Mouse (Mus musculus) midbrain, embryonic 16.5 days (tissue): ENCODE measurements around the gene Anks1b. TPM values are rescaled to one million over a fixed set of nuclear protein-coding genes. Genes with fewer than 3 reads are reported as not detected.

ENCODE experiments used
- ATAC-seq: fragments of 200-750 bp; cut with Nextera tagmentation; 2 replicates; pipeline ENCODE4 v1.8.0; 2017; ENCODE audit warnings: moderate TSS enrichment
- H3K27ac ChIP-seq: fragments of 300-500 bp; sonication (generic); 2 replicates; pipeline ENCODE4 v1.5.1; 2014; ENCODE audit warnings: mild to moderate bottlenecking, low read length, mixed read lengths
- H3K27me3 ChIP-seq: fragments of 300-500 bp; sonication (generic); 2 replicates; pipeline ENCODE4 v1.6.1; 2014; ENCODE audit warnings: low read depth, low read length, mixed read lengths; ENCODE audit not compliant: control insufficient read depth, insufficient read depth
- H3K36me3 ChIP-seq: fragments of 300-500 bp; sonication (generic); 2 replicates; pipeline ENCODE4 v1.6.1; 2014; ENCODE audit warnings: mild to moderate bottlenecking, low read length, moderate library complexity, mixed read lengths; ENCODE audit not compliant: control insufficient read depth, insufficient read depth
- H3K4me1 ChIP-seq: fragments of 300-500 bp; sonication (generic); 2 replicates; pipeline ENCODE4 v1.6.1; 2014; ENCODE audit warnings: mild to moderate bottlenecking, low read length, mixed read lengths; ENCODE audit not compliant: control insufficient read depth, insufficient read depth
- H3K4me2 ChIP-seq: fragments of 300-500 bp; sonication (generic); 2 replicates; pipeline ENCODE4 v1.6.1; 2014; ENCODE audit warnings: mild to moderate bottlenecking, low read length, mixed read lengths
- H3K4me3 ChIP-seq: fragments of 300-500 bp; sonication (generic); 2 replicates; pipeline ENCODE4 v1.5.1; 2014; ENCODE audit warnings: low read depth, mild to moderate bottlenecking, low read length, moderate library complexity, mixed read lengths
- H3K9ac ChIP-seq: fragments of 300-500 bp; sonication (generic); 2 replicates; pipeline ENCODE4 v1.6.1; 2014; ENCODE audit warnings: low read depth, low read length, mixed read lengths
- H3K9me3 ChIP-seq: fragments of 300-500 bp; sonication (generic); replicated peaks from 2 replicates; pipeline ENCODE4 v1.6.1; 2014; ENCODE audit warnings: mild to moderate bottlenecking, low read length, mixed read lengths; ENCODE audit not compliant: control insufficient read depth, poor library complexity, severe bottlenecking
- WGBS: fragments of 180-500 bp; shearing (Covaris S2); extraction: QIAGEN DNeasy Blood & Tissue Kit; methylation state at CpG from one replicate; pipeline ENCODE4 v1.1.7; 2014; 5-methylcytosine and 5-hydroxymethylcytosine counted together
- polyA plus RNA-seq: library from polyadenylated mRNA; unstranded; fragments of >200 nt; fragmentation: Nextera tagmentation; extraction: Ambion mirVana; gene quantifications from 2 replicates; pipeline ENCODE4 v1.2.1, GENCODE M21; 2015

The Anks1b gene
- polyA plus RNA-seq, 1 experiment from 2014 or later: 94.3 TPM

DNA sequence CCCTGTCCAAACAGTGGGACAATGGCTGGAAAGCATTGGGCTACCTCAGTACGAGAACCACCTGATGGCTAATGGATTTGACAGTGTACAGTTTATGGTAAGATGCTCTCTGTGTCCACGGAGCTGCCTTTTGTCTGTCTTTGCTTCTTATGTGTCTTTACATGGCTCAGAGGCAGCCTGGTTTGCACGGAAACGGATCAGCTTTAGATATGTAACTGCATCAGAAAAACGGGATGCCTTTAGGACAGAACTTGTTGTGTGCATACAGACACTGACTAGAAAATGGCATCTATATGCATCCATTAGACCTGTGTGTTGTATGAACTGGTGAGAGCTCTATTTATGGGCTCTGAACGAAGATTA is 703.8 kb downstream of the Anks1b start:
- H3K36me3 ChIP-seq: no peaks in the 10 kb centered on the region
- peaks cover 13% of the 10 kb centered on the region for H3K4me1 ChIP-seq
- peak overlapping the region; percentile 81 for H3K9ac ChIP-seq
- H3K27me3 ChIP-seq: no peaks in the 10 kb centered on the region
- ATAC-seq: peak; percentile 66
- H3K4me2 ChIP-seq: peak overlapping the region; percentile 74
- H3K9me3 ChIP-seq: no peaks in the 10 kb centered on the region
- peak overlapping the region; percentile 95 for H3K27ac ChIP-seq
- H3K4me3 ChIP-seq: peak overlapping the region; percentile 63
- 17% methylated on average over 6 of the region's 6 CpGs for whole genome bisulfite sequencing

DNA sequence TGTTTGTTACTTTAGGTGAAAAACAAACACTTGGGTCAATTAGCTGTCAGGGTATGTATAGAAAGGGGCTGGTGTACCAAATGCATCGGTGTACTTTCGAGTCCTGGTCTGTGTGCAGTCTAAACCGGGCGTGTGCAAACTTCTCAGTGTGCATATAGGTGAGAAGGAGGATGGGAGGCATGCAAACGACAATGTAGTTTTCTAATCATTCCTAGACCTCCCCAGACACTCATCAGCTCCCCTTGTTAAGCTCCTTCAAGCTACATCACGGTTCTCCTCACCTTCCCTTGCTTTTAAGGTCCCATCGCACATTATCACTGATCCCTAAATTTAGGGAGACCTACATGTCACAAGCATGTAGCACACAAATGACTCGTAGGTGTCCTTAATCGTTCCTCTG is 704.5 kb downstream of the Anks1b start:
- 65% methylated on average over 9 of the region's 9 CpGs for WGBS

DNA sequence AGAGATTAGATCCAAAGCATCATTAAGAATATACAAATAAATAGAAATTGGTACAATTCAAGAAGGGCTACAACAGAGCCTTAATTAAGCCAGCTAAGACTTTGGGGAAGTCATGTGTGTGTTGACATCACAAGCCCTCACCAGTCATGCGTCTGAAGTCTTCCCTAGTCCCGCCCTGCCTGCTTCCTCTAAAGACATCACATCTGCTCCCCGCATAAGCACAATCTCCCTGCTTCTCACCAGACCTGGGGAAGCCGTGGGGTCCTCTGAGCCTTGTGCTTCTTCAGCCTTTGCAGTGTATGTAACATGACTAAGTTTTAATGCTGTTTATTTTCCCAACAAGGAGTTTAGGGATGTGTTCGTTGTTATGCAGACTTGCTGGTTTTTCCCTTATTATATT is 706.7 kb downstream of the Anks1b start:
- ATAC-seq: no peak
- Histone ChIP-seq H3K36me3 (no peaks in the 10 kb centered on the region), H3K27ac (no peak overlapping the region), H3K4me3 (no peak overlapping the region), H3K9me3 (no peaks in the 10 kb centered on the region), H3K4me2 (peak overlapping the region; percentile 16), H3K27me3 (no peaks in the 10 kb centered on the region), H3K4me1 (peaks cover 13% of the 10 kb centered on the region), H3K9ac (no peak overlapping the region)
- 85% methylated on average over 5 of the region's 5 CpGs for WGBS

More for the DNA sequence above, 704.5 kb downstream of the Anks1b start:
- Histone ChIP-seq H3K4me2 (peak overlapping the region; percentile 74), H3K27me3 (no peaks in the 10 kb centered on the region), H3K27ac (peak overlapping the region; percentile 95), H3K36me3 (no peaks in the 10 kb centered on the region), H3K9ac (peak overlapping the region; percentile 81), H3K9me3 (no peaks in the 10 kb centered on the region), H3K4me3 (peak overlapping the region; percentile 63), H3K4me1 (peaks cover 13% of the 10 kb centered on the region)
- no peak for ATAC-seq

DNA sequence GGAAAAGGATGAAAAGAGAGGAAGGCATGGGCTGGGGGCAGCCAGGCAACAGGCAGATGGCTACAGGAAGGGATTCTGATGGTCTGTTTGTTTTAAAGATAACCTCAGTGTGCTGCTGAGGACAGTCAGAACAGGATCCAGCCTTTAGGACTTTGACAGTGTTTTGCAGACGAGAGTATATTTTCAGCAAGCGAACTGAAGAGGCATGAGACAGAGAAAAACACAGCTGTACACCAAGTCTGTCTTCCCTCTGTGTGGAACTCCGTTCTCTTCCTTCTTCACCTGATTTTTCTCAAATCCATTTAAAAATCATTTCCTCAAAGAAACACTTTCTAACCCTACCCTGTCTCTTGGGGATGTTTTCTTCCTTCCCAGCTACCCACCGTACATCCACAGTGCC is 710.7 kb downstream of the Anks1b start:
- no peak overlapping the region for H3K27ac ChIP-seq
- no peak overlapping the region for H3K9ac ChIP-seq
- no peak overlapping the region for H3K4me3 ChIP-seq
- H3K4me1 ChIP-seq: 0 out of 2 replicates have a peak, but pooled peaks cover 6% of the 10 kb centered on the region
- 91% methylated on average over 4 of the region's 4 CpGs for WGBS
- no peaks in the 10 kb centered on the region for H3K9me3 ChIP-seq
- no peak overlapping the region for H3K4me2 ChIP-seq
- no peak for ATAC-seq
- no peaks in the 10 kb centered on the region for H3K27me3 ChIP-seq
- no peaks in the 10 kb centered on the region; the same call in 1 of the 2 replicates for H3K36me3 ChIP-seq

DNA sequence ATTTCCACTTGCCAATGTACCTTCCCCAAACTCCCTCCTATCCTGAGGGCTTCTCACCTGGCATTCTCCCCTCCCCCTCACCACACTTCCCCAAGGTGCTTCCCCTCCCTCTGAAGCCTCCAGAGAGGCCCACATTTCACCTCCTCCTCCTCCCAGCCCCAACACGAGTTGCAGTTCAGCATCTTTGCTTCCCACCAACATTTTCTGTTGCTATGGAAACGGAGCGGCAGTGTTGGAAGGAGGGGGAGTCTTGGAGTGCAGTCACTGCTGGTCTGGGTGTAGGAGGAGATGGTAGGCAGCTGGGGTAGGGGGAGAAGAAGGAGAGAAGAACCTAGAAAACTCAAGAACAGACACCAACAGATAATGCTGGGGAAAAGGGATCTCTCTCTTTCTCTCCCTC is 722.8 kb downstream of the Anks1b start:
- H3K4me1 ChIP-seq: peaks cover 11% of the 10 kb centered on the region
- H3K4me2 ChIP-seq: peak overlapping the region; percentile 32
- ATAC-seq: peak; percentile 88
- no peak overlapping the region for H3K9ac ChIP-seq
- peaks cover 2% of the 10 kb centered on the region; the same call in 1 of the 2 replicates for H3K36me3 ChIP-seq
- H3K27me3 ChIP-seq: no peaks in the 10 kb centered on the region
- H3K4me3 ChIP-seq: no peak overlapping the region
- H3K9me3 ChIP-seq: no peaks in the 10 kb centered on the region
- H3K27ac ChIP-seq: peak overlapping the region; percentile 25; the same call in 1 of the 2 replicates
- 8% methylated on average over 3 of the region's 3 CpGs for WGBS

DNA sequence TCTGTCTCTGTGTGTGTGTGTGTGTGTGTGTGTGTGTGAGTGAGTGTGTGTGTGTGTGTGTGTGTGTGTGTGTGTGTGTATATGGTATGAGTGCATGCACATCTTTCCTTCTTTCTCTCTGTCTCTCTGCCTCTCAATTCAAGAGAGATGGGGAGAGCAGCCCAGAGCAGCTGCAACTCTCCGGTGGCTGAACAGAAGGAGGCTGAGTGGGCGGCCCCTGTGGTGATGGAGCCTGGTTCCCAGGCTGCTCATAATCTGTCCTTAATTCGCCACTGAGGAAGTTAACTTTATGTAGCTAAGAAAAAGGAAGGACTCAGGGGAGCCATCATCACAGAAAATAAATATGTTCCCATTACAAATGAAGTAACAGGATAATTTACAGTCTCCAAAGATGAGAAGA is 723.3 kb downstream of the Anks1b start:
- Histone ChIP-seq H3K4me2 (no peak overlapping the region; the same call in 1 of the 2 replicates), H3K36me3 (peaks cover 2% of the 10 kb centered on the region; the same call in 1 of the 2 replicates), H3K9me3 (no peaks in the 10 kb centered on the region), H3K4me1 (peaks cover 11% of the 10 kb centered on the region), H3K9ac (no peak overlapping the region), H3K27ac (no peak overlapping the region), H3K27me3 (no peaks in the 10 kb centered on the region), H3K4me3 (no peak overlapping the region)
- 10% methylated on average over 3 of the region's 3 CpGs for WGBS
- ATAC-seq: peak; percentile 58; the same call in 1 of the 2 replicates

DNA sequence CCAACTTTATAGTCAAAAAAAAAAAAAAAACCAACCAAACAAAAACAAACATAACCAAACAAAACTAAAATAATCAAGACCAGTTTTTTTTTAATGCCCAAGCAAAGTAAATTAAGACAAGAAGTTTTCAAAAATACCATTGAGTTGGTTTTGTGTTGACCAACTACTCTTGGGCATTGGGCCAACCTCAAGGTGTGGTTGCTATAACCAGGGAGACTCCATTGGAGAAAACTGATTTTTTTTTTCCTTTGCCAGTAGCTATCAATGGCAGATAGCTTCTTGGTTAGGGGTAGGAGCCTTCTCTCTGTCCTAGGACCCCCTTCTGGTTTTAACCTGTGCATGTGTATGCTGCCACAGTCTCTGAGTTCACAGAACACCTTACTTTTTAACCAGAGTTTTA is 725.8 kb downstream of the Anks1b start:
- H3K4me1 ChIP-seq: peaks cover 11% of the 10 kb centered on the region
- H3K27ac ChIP-seq: no peak overlapping the region
- no peak overlapping the region for H3K4me2 ChIP-seq
- no peaks in the 10 kb centered on the region for H3K9me3 ChIP-seq
- ATAC-seq: no peak
- H3K4me3 ChIP-seq: no peak overlapping the region
- H3K36me3 ChIP-seq: peaks cover 2% of the 10 kb centered on the region; the same call in 1 of the 2 replicates
- H3K27me3 ChIP-seq: no peaks in the 10 kb centered on the region
- no peak overlapping the region for H3K9ac ChIP-seq

DNA sequence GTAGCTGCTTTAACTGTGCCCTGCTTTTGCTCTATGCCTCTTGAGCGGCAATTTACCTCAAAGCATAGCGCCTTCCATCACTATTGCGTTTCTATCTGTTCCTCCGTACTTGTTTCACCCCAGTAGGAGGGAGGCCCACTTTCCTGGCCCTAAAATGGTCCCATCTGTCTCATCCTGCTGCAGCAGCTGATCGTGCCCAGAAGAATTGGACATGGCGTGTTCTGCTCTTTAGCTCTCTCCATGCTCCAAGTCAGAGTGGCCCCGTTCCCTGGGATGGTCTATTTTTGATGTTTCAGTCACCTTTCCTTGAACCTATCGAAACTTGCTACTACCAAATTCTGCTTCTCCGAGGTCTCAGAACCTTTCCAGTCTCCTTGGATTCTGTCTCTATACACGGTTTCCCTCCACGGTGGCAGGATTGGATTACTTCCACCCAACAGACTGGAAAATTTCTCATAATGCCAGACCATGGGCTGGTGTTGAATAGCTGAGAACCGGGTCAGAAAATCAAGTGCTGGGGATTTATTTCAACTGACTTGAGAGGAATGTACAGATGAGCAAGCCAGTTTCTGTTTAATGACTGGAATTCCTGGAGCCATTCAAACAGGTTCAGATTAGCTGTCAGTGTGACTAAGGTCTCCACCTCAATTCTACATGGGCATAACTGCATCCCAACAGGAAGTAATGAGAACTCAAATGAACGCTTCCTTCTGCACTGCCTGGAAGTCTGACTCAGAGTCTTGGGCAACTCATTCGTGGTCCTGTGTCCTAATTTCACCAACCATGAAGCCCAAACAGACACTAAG is 726.6 kb downstream of the Anks1b start:
- Histone ChIP-seq H3K27me3 (no peaks in the 10 kb centered on the region), H3K4me3 (no peak overlapping the region), H3K36me3 (0 out of 2 replicates have a peak, but pooled peaks cover 2% of the 10 kb centered on the region), H3K4me2 (no peak overlapping the region), H3K4me1 (peaks cover 11% of the 10 kb centered on the region), H3K9ac (no peak overlapping the region), H3K9me3 (no peaks in the 10 kb centered on the region), H3K27ac (no peak overlapping the region)
- ATAC-seq: no peak
- WGBS: 80% methylated on average over 14 of the region's 14 CpGs

DNA sequence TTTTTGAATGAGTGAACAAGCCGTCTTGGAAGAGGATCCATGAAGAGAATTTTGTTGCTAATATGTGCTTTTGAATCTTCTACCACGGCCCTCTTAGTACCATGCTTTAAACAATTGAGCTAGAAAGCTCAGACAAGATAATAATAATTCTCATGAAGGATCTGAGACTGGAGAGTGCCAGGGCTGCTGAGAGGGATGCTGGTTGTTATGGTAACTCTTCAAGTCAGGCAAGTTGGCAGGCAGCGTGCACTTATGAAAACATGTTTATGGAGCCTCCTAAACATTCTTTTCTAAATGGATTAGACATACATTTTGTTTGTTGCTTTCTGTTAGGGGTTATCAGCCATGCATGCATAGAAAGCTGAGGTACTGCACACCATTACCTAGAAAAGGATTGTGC is 734.3 kb downstream of the Anks1b start:
- WGBS: 43% methylated on average over 3 of the region's 3 CpGs
- no peak overlapping the region for H3K27ac ChIP-seq
- H3K4me2 ChIP-seq: no peak overlapping the region

More for the DNA sequence above, 734.3 kb downstream of the Anks1b start:
- Histone ChIP-seq H3K36me3 (no peaks in the 10 kb centered on the region), H3K9ac (no peak overlapping the region), H3K4me3 (no peak overlapping the region), H3K9me3 (no peaks in the 10 kb centered on the region), H3K27me3 (no peaks in the 10 kb centered on the region), H3K4me1 (peaks cover 8% of the 10 kb centered on the region)
- ATAC-seq: no peak
